Mouse (Mus musculus) hindbrain, embryonic 15.5 days (tissue): ENCODE results near the gene Bbs5. TPM values are rescaled to one million over a fixed set of nuclear protein-coding genes. Genes with fewer than 3 reads are reported as not detected.
A peak's percentile ranks its signal among the peaks of the same experiment; 100 is the strongest.
"Not testable (repeated sequence)": the region's sequence is repeated elsewhere in the genome, so short reads cannot be mapped to it uniquely, and the experiment has no call there.

ENCODE experiments used
- ATAC-seq: fragments of 200-750 bp; cut with Nextera tagmentation; 2 replicates; pipeline ENCODE4 v1.8.0; 2017; ENCODE audit warnings: low read depth, moderate number of reproducible peaks, moderate TSS enrichment; ENCODE audit not compliant: low FRiP score
- H3K27ac ChIP-seq: fragments of 300-500 bp; sonication (generic); replicated peaks from 2 replicates; pipeline ENCODE4 v1.5.1; 2015; ENCODE audit warnings: mild to moderate bottlenecking, inconsistent platforms
- H3K27me3 ChIP-seq: fragments of 300-500 bp; sonication (generic); 2 replicates; pipeline ENCODE4 v1.6.1; 2015; ENCODE audit warnings: control low read depth, inconsistent platforms
- H3K36me3 ChIP-seq: fragments of 300-500 bp; sonication (generic); 2 replicates; pipeline ENCODE4 v1.6.1; 2015; ENCODE audit warnings: control low read depth, inconsistent platforms
- H3K4me1 ChIP-seq: fragments of 300-500 bp; sonication (generic); replicated peaks from 2 replicates; pipeline ENCODE4 v1.6.1; 2015; ENCODE audit warnings: control low read depth, inconsistent platforms
- H3K4me2 ChIP-seq: fragments of 300-500 bp; sonication (generic); 2 replicates; pipeline ENCODE4 v1.6.1; 2015; ENCODE audit warnings: moderate library complexity, mild to moderate bottlenecking, inconsistent platforms
- H3K4me3 ChIP-seq: fragments of 300-500 bp; sonication (generic); 2 replicates; pipeline ENCODE4 v1.5.1; 2015; ENCODE audit warnings: mild to moderate bottlenecking, inconsistent platforms
- H3K9ac ChIP-seq: fragments of 300-500 bp; sonication (generic); 2 replicates; pipeline ENCODE4 v1.6.1; 2015; ENCODE audit warnings: inconsistent platforms
- H3K9me3 ChIP-seq: fragments of 300-500 bp; sonication (generic); 2 replicates; pipeline ENCODE4 v1.6.1; 2016; ENCODE audit warnings: control low read depth, inconsistent platforms
- WGBS: fragments of 180-500 bp; shearing (Covaris S2); methylation state at CpG from one replicate; pipeline ENCODE4 v1.1.7; 2015; 5-methylcytosine and 5-hydroxymethylcytosine counted together
- polyA plus RNA-seq: library from polyadenylated mRNA; unstranded; fragments of >200 nt; fragmentation: Nextera tagmentation; extraction: Ambion mirVana; gene quantifications from 2 replicates; pipeline ENCODE4 v1.2.1, GENCODE M21; 2015

Gene Bbs5
- polyA plus RNA-seq, 1 experiment from 2014 or later: 27.7 TPM

DNA sequence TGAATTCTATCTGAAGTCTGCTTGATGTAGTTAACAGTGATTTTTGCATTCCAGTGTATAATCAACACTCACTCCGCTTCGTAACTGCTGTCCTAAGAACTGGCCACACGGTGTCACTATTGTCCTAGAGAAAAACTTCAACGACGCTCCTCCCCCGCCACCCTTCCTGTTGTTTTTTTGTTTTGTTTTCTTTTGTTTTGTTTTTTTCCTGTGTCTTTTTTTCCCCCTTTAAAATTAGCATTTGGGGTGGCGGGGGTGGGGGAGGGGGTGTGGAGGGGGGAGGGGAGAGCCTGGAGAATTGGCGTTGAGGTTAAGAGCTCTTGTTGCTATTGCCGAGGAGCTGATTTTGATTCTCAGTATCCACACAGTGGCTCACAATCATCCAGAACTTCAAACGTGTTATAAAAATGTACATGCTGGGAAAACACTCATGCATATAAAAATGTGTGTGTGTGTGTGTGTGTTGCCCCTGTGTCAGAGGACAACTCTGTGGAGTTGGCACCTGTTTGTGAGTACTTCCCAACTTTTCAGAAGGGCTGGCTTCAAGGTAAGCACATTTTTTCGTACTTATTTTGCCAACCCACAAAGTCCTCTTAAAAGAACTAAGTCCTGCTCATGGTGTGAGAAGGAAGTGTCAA, 11.8 kb upstream of the Bbs5 start:
- Histone ChIP-seq H3K4me1 (peaks cover 3% of the 10 kb centered on the region; the same call in 1 of the 2 replicates), H3K27me3 (no peaks in the 10 kb centered on the region), H3K4me2 (peak overlapping the region; percentile 55), H3K27ac (no peak overlapping the region), H3K4me3 (peak overlapping the region; percentile 32), H3K9ac (no peak overlapping the region), H3K9me3 (no peaks in the 10 kb centered on the region), H3K36me3 (no peaks in the 10 kb centered on the region)
- 6% methylated on average over 11 of the region's 11 CpGs for WGBS
- ATAC-seq: no peak; the same call in 1 of the 2 replicates

DNA sequence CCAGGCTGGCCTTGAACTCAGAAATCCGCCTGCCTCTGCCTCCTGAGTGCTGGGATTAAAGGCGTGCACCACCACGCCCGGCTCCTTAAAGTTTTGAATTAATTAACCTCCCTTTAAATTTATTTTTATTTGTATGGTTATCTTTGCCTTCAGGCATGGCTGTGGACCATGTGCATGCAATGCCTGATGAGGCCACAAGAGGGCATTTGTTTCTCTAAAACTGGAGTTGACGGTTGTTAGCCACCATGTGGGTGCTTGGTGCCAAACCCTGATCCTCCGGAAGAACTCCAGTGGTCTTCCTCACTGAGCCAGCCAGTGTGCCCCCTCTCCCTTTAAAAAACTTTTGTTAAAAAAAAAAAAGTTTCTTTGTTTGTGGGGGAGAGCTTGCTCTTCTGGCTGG, 11.2 kb upstream of the Bbs5 start:
- H3K9me3 ChIP-seq: no peaks in the 10 kb centered on the region
- no peaks in the 10 kb centered on the region for H3K36me3 ChIP-seq
- peaks cover 3% of the 10 kb centered on the region; the same call in 1 of the 2 replicates for H3K4me1 ChIP-seq
- 79% methylated on average over 6 of the region's 6 CpGs for WGBS
- no peak for ATAC-seq
- no peak overlapping the region for H3K9ac ChIP-seq
- no peak overlapping the region for H3K4me2 ChIP-seq
- H3K27me3 ChIP-seq: no peaks in the 10 kb centered on the region
- H3K27ac ChIP-seq: no peak overlapping the region
- H3K4me3 ChIP-seq: no peak overlapping the region

DNA sequence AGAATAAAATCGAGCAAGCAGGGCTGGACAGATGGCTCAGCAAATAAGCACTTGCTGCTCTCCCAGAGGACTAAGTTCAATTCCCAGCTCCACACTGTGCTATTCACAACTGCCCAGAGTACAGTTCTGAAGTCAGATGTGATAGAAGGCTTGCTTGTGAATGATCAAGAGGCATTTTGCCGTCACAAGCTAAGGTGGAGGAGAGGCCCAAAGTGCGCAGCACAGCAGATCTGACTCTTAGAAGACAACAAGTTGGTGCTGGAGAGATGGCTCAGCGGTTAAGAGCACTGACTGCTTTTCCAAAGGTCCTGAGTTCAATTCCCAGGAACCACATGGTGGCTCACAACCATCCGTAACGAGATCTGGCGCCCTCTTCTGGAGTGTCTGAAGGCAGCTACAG, 9.0 kb upstream of the Bbs5 start:
- WGBS: 75% methylated on average over 7 of the region's 7 CpGs
- H3K9ac ChIP-seq: not testable (repeated sequence)

DNA sequence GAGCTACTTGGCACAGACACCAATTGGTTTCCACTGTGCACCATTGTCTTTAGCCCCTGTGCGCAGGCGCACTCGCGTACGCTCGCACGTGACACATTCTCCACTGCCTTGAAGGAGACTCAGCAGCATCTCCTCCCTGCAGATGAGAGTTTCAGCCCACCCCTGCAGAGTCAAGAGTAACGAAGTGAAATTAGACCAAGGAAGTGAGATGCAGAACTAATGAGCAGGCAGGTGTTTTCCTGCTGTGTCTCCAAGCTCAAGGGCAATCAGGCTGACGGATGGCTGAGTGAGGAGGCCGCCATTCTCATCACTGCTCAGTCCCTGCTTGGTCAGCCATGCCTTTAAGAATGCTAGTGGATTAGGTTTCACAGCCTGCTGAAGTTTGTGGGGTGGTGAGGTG, 6.9 kb upstream of the Bbs5 start:
- Histone ChIP-seq H3K9ac (no peak overlapping the region), H3K36me3 (no peaks in the 10 kb centered on the region), H3K9me3 (no peaks in the 10 kb centered on the region), H3K4me3 (no peak overlapping the region), H3K27ac (no peak overlapping the region), H3K4me2 (peak overlapping the region; percentile 34; the same call in 1 of the 2 replicates), H3K27me3 (no peaks in the 10 kb centered on the region), H3K4me1 (peaks cover 3% of the 10 kb centered on the region; the same call in 1 of the 2 replicates)
- peak; percentile 81 for ATAC-seq
- 56% methylated on average over 10 of the region's 10 CpGs for WGBS

More for the DNA sequence above, 9.0 kb upstream of the Bbs5 start:
- H3K36me3 ChIP-seq, H3K27me3 ChIP-seq, H3K9me3 ChIP-seq, H3K4me2 ChIP-seq, H3K4me1 ChIP-seq, ATAC-seq, H3K4me3 ChIP-seq, H3K27ac ChIP-seq: not testable (repeated sequence)

DNA sequence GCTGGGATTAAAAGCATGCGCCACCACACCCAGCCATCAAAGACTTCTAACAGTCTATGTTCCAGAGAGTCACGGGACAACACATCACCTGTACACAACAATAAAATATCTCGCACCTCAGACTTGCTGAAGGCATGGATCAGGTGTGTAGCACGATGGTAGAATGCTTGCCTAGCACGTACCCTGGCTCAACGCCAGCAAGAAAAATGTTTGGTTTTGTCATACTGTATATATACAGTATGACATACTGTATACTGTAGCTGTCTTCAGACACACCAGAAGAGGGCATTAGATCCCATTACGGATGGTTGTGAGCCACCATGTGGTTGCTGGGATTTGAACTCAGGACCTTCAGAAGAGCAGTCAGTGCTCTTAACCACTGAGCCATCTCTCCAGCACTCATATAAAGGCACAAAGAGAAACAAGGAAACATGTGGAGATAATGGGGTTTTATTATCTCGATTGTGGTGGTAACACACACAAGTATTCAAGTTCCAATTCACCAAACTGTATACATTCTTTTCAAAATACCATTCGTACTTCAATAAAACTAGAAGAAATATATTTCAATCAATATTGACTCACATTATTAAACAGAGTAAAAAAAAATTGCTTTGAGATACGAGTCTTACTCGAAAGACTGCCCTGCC, 1.9 kb upstream of the Bbs5 start:
- Histone ChIP-seq H3K4me3 (no peak overlapping the region), H3K9me3 (no peaks in the 10 kb centered on the region), H3K27me3 (no peaks in the 10 kb centered on the region), H3K9ac (no peak overlapping the region), H3K4me1 (peaks cover 9% of the 10 kb centered on the region), H3K4me2 (no peak overlapping the region), H3K27ac (no peak overlapping the region), H3K36me3 (no peaks in the 10 kb centered on the region)
- no peak for ATAC-seq
- WGBS: 94% methylated on average over 11 of the region's 11 CpGs

DNA sequence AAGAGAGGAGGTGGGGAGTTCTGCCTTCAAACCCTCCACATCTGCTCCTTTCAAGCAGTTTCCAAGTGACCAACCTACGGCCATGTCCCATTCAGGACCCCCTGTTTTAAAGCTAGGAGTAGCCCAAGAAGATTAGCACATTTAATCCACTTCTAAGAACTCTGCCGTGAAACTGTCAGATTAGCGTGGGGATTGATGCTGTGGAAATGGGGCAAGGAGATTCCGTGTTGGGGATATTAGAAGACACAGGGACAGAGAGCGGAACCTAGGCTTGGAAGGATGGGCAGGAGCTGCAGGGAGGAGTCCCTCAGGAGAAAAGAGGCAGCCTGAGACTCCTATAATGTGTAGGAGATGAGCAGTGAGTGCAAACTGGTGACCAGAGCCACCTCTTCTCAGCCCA, 2.7 kb downstream of the Bbs5 start:
- H3K4me1 ChIP-seq: peaks cover 9% of the 10 kb centered on the region
- no peak for ATAC-seq
- WGBS: 90% methylated on average over 5 of the region's 5 CpGs
- no peak overlapping the region for H3K4me3 ChIP-seq
- no peak overlapping the region for H3K4me2 ChIP-seq
- H3K27ac ChIP-seq: no peak overlapping the region
- peaks cover 8% of the 10 kb centered on the region for H3K36me3 ChIP-seq
- H3K27me3 ChIP-seq: no peaks in the 10 kb centered on the region
- H3K9me3 ChIP-seq: no peaks in the 10 kb centered on the region
- H3K9ac ChIP-seq: no peak overlapping the region

DNA sequence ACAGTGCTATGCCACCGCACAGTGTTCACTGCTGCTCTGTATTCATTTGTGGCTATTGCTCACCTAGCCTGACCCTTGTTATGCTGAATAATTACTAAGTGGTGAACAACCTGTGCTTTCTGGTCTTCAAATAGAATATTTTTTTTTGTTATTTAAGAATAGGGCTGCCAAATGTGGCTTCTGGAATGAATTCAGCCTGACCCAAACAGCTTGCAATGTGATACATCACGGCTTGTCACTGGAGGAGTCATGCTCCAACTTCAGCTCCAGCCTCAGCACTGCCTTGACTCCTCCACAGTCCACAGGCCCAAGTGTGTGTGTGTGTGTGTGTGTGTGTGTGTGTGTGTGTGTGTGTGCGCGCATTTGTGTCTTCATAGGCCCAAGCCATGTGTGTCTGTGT, 12.4 kb downstream of the Bbs5 start:
- H3K27me3 ChIP-seq: no peaks in the 10 kb centered on the region
- H3K36me3 ChIP-seq: peaks cover 48% of the 10 kb centered on the region
- no peak for ATAC-seq
- no peaks in the 10 kb centered on the region for H3K9me3 ChIP-seq
- H3K4me2 ChIP-seq: no peak overlapping the region
- WGBS: 99% methylated on average over 4 of the region's 4 CpGs
- no peak overlapping the region for H3K4me3 ChIP-seq
- no peaks in the 10 kb centered on the region for H3K4me1 ChIP-seq
- H3K27ac ChIP-seq: no peak overlapping the region
- no peak overlapping the region for H3K9ac ChIP-seq

DNA sequence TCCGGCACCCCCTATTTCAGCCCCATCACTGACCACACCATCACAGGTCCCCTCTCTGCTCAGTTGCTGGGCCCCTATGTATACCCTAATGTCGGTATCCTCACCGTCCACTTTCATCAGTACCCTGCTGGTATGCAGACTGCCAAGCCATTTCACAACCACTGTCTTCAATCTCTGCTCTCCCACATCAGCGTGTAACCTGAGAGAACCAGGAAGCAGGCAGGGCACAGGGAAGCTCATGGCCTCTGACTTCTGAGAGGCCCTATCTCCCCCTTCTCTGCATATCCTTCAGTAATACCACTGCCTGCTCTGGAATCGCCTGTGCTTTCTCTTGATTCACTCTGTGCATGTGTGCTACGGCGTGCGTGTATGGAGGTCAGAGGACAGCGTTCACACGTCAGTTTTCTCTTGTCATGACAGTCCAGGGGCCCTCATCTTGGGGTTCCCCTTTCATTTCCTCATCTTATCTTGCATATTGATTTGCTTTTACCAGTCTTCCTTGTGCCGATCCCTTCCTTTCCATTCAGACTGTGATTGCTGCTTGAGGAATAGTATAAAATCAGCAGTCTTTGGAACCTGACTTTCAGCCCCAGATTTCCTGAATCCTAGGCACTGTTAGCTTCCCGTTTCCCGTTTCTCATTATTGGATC, 17.0 kb downstream of the Bbs5 start:
- Histone ChIP-seq H3K27me3 (no peaks in the 10 kb centered on the region), H3K9me3 (no peaks in the 10 kb centered on the region), H3K27ac (no peak overlapping the region), H3K4me2 (no peak overlapping the region), H3K4me1 (no peaks in the 10 kb centered on the region), H3K36me3 (peaks cover 53% of the 10 kb centered on the region), H3K4me3 (no peak overlapping the region), H3K9ac (no peak overlapping the region)
- WGBS: 92% methylated on average over 13 of the region's 13 CpGs
- ATAC-seq: no peak

DNA sequence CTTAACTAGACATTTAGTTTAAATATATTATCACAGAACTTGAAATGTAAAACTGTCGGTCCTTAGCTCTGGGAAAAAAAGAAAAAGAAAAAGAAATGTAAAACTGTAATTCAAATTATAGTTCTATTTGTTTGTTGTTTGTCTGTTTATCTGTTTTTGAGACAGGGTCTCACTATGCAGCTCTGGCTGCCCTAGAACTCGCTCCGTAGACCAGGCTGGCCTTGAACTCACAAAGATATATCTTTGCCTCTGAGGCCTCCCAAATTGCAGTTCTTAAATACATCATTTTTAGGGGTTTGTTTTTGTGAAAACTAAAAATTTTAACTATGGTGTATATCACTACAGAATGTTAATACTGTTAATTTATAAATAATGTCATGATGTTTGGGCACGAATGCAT, 20.7 kb downstream of the Bbs5 start:
- no peak overlapping the region for H3K4me3 ChIP-seq
- H3K4me2 ChIP-seq: no peak overlapping the region
- no peaks in the 10 kb centered on the region for H3K27me3 ChIP-seq
- H3K36me3 ChIP-seq: peaks cover 46% of the 10 kb centered on the region
- H3K9me3 ChIP-seq: no peaks in the 10 kb centered on the region
- no peak overlapping the region for H3K9ac ChIP-seq
- H3K4me1 ChIP-seq: no peaks in the 10 kb centered on the region
- H3K27ac ChIP-seq: no peak overlapping the region
- ATAC-seq: no peak
- WGBS: 97% methylated on average over 4 of the region's 4 CpGs

DNA sequence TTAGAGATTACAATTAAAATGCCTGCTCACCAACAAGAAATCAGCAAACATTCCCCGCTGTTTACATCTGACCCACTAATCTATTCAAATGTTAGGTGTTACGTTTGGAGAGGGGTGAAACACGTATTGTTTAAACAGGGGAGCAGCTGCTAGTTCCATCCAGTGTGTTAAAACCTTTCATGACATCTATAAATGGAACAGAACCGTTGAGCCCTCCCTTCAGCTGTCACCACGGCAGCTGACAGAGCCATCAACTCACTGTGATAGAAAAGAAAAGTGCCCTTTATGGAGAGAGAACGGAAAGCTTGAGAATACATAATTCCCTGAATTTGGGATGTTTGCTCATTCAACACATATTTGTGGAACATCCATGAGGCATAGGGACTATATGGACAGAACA, 21.4 kb downstream of the Bbs5 start:
- no peaks in the 10 kb centered on the region for H3K27me3 ChIP-seq
- 66% methylated on average over 6 of the region's 6 CpGs for WGBS

DNA sequence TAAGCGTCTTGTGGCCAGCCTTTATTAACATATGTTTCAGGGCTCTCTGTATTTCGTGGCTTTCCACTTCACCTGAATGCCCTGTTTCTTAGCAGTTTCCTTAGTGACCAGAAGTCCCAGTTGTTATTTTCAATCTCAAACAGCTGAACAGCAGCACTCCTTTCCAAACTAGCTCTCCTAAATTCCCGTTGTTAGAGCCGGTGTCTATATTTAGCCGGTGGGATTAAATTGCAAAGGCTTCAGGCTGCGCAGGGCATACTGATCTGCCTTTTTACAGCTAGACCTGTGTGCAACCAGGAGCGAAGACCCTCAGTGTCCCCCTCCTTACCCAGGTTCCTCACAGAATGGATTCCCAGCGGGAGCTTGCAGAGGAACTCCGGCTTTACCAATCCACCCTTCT, 22.9 kb downstream of the Bbs5 start, which contains the start of gene Klhl41:
Klhl41 (plus strand) TSS at position 268 of the 400 bp plus-strand sequence.
- Histone ChIP-seq H3K4me3 (no peak within 1 kb of the TSS), H3K4me2 (no peak within 1 kb of the TSS), H3K4me1 (no peaks in the 10 kb centered on the region), H3K9ac (no peak within 1 kb of the TSS), H3K27ac (no peak within 1 kb of the TSS), H3K9me3 (no peaks in the 10 kb centered on the region), H3K36me3 (peaks cover 27% of the 10 kb centered on the region), H3K27me3 (no peaks in the 10 kb centered on the region)
- no peak for ATAC-seq
- 84% methylated on average over 9 of the region's 9 CpGs for WGBS

More for the DNA sequence above, 21.4 kb downstream of the Bbs5 start:
- Histone ChIP-seq H3K4me1 (no peaks in the 10 kb centered on the region), H3K4me3 (no peak overlapping the region), H3K9me3 (no peaks in the 10 kb centered on the region), H3K27ac (no peak overlapping the region), H3K4me2 (no peak overlapping the region), H3K9ac (no peak overlapping the region), H3K36me3 (peaks cover 39% of the 10 kb centered on the region)
- ATAC-seq: no peak

DNA sequence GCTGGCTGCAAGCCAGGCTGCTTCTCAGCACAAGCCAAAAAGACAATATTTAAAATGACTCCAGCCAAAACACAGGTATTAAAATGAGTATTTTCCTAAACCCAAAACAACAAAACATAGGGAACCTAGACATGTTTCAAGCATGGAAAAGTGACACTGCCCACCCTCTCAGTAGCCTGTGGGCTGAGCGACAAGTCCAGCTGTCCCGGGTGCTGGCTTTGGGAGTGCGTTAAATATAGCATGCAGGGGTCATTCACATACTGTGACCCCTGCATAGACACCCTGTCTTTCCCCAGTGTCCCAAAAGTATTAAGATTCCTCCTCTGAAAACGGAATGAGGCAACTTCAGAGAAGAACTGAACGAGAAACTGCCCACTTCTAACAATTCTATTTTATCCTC, 26.8 kb downstream of the Bbs5 start:
- H3K9ac ChIP-seq: no peak overlapping the region
- H3K36me3 ChIP-seq: peaks cover 4% of the 10 kb centered on the region; the same call in 1 of the 2 replicates
- ATAC-seq: no peak
- H3K4me2 ChIP-seq: no peak overlapping the region
- no peaks in the 10 kb centered on the region for H3K4me1 ChIP-seq
- H3K27me3 ChIP-seq: no peaks in the 10 kb centered on the region
- no peak overlapping the region for H3K27ac ChIP-seq
- no peak overlapping the region for H3K4me3 ChIP-seq
- H3K9me3 ChIP-seq: no peaks in the 10 kb centered on the region
- 78% methylated on average over 5 of the region's 5 CpGs for WGBS
